Mouse (Mus musculus) ovary, postnatal 36 days (tissue): ENCODE measurements around the gene Lmod3.

Source experiments
- DNase-seq: peaks from one replicate; pipeline ENCODE4 v3.0.0; 2022; ENCODE audit warnings: low spot score, mixed read lengths

Lmod3 gene

DNA sequence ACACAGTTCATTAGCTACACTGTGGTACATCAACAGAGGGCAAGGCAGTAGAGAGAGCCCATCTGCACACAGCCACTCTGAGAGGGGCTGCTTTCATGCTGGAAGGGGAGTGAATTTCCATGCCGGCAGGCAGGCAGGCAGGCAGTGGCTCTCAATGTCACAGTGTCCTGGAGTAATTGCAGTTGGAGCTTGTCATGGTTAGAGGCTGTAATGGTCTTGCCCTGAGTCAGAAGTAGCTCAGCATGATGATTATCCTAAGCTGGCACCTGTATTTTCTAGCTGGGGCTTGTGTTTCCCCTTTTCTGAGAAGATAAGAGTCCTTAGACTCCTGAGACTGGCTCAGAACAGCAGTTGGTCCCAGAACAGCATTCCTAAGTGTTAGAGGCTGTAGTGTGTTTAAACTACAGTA lies 26.5 kb downstream of the Lmod3 start:
- DNase-seq, result no peak

DNA sequence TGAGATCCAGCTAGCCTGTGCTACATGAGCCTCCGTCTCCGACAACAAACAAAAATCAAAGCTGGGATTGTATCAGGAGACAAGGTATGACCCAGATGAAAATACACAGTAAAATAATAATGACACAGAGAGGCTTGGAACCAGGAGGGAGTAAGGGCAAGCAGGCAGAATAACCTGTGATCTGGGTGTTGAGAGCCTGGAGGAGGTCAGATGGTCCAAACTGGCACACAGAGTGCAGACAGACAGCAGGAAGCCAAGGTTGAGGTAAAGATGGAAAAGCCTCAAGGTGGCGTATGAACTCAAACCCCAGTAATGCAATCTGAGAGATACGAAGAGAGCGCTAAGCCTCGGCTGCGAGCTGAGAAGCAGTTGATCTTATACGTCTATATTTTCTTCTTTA lies 28.1 kb downstream of the Lmod3 start:
- no peak for DNase-seq

DNA sequence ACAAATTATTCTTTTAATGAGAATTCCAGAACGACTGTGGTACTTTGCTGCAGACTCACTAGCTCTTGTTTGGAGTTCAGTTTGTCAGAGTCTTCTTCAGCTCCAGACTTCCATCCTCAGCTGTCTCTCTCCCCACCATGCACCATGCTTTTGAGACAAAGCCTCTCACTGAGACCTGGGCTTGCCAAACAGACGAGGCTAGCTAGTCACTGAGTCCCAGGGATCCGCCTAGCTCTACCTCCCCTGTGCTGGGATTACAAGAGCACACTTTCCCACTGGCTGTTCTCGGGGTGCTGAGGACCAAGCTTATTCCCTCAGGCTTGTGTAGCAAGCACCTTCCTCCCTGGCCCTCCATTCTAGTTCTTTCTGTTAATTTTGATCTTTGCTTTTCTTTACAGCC lies 29.0 kb downstream of the Lmod3 start:
- no peak for DNase-seq

DNA sequence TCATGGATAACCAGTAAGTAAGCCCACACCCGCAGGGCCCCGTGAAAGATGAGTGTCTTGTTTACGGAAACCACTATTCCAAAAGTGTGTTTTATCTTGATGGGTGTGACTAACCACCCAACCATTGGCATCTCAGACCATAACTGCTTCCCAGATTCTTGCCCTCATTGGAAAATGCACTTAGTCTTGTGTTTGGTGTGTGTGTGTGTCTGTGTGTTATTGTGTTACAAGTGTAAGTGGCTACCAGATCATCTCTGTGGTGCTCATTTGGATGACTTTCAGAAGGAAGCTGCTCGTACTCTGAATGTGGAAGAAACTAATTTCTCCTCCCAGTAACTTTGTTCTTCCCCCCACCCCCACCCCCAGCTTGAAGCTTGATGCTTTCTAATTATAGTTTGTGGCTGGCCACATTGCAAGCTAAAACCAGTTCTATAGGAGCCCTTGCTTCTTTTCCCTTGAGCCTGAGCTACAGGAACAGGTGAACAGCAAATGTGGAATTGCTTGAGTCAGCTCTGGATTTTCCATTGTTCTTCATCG lies 29.6 kb downstream of the Lmod3 start:
- no peak for DNase-seq

DNA sequence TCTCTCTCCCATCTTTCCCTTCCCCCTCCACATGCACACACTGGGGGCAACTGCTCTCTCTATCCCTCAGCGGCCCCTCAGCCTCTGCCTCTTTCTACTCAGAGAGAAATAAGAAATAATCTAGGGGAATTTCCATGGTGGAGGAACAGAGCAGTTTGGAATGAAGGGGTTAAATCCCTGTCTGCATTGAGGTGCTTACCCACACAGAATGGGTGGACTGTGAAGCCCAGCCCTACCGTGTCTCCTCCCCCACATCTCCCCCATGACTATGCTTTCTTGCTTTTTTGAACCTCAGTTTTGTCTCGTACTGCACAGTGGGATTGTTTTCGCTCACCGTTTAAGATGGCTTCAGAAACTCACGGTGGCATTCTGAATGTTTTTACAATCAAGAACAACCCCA lies 30.2 kb downstream of the Lmod3 start:
- DNase-seq, result no peak

DNA sequence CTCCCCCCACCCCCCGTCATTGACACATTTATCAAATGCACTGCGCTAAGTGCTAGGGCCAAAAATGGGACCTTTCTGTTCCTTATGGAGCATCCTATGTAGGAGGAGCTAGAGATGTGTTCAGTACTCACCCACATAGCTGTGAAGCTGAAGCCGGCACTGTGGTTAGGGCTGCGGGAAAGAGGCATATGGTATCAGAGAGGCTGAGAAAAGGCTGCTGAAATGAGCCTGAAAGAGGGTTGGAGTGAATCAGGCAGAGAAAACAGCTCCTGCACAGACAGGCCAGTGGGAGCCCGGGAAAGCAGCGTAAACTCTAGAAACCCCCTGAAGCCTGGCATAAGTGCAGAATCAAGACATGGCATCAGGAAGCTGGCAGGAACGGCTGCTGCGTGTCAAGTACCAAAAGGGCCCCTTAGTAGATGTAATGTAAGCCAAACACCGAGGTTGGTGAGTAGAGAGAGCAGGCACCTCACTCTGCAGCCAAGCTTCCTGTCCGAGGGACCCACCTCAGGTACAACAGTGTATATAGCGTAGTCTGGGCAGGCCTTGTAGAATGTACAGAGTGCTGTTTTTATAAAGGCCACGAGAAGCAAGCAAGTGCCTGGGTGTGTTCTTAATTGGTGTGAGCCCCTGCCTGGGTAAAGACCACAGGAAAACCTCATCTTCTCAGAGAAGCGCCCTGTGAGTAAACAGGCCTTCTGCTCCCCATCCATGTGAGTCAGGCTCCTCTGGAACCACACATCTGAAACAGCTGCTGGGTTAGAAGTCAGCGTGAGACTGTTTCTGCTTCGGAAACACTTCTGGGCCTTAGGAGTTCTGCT lies 31.1 kb downstream of the Lmod3 start:
- no peak for DNase-seq

DNA sequence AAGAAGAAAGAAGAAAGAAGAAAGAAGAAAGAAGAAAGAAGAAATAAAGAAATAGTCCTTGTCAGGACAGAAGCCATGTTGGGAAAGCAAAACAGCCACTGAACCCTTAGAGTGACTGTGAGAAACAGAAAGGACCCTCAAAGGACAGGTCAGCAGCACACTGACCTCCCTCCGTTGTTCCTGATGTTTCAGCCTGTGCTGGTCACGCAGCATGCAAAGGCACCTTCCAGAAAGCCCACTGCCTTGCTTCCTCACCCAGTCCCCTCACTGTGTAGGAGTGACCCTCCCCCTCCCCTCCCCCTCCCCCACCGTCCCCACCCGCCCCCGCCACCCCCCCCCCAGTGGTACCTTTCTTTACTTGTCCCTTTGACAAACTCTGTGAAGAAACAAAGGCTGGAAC lies 31.9 kb downstream of the Lmod3 start:
- no peak for DNase-seq

DNA sequence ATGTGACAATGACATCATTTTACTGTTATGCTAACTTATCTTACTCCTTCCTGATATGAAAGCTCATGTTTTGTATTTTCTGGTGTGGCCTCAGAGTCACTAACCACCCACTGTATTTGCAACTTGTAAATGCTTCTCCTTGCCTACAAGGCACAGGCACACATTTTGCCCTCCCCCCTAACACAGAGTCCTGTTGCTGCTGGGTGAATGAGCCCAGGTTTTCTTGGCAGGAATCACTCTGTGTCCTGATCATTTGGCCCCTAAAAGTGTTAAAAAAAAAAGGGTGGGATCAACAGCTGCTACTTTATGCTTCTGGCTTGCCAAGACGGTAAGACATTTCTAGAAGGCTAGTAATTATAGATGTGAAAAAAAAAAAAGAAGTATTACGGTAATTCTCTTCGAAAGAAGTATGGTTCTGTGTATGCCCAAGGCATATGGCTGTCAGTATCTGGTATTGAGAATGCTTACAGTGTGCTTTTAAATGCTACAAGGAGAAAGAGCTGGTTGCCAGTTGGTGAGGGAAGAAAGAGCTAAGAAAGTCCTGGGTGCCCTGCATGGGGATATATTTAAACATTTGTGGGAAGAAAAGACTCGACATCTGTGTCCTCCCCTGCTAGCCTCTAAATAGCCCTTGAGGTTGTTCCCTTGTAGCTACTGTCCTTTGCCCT lies 36.3 kb downstream of the Lmod3 start:
- no peak for DNase-seq

DNA sequence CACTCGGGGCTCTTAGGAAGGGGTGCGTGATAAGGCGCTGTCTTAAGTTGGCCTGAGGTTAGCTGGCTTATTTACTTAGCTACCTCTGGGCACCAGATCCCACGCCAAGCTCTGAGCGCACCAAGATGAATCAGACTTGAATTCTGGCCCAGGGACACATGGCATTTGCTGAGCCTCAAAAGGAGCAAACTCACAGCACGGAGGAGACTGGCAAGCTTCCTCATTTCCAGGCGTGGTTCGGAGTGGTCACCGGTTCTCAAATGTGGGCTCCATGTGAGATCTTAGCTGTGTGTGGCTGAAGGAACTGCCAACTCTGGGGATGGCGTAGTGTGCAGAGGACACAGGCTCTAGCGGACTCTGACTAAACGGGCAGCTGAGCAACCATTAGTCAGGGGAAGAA lies 40.6 kb downstream of the Lmod3 start:
- peak; percentile 23 for DNase-seq

DNA sequence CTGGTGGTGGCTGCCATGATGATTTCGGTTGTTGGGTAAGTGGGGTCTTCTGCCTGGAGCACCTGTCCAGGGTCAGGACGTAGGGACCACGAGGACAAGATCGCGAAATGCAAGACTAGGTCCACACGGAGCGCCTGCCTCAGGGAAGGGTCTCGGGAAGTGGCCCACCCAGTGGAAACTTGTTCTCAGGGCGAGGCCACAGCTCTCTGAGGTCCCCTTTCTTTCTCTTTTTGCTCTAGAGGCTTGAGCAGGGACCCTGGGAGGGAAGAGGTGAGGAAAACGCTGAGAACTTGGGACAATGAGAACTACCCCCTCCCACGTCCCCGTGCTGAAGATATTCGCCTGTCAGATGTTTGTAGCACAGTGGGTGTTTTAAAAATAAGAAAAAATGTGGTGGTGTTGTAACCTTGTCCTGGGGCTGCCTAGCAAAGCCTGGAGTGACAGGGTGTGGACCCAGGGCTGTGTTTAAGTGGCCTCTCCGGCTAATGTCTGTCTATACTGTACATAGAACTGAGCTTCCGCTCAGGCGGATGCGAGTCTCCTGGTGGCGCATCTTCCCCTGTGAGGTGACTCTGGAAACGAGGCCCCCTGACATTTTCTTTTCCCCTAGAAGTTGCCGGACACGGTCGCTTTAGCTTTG lies 41.5 kb downstream of the Lmod3 start:
- no peak for DNase-seq

DNA sequence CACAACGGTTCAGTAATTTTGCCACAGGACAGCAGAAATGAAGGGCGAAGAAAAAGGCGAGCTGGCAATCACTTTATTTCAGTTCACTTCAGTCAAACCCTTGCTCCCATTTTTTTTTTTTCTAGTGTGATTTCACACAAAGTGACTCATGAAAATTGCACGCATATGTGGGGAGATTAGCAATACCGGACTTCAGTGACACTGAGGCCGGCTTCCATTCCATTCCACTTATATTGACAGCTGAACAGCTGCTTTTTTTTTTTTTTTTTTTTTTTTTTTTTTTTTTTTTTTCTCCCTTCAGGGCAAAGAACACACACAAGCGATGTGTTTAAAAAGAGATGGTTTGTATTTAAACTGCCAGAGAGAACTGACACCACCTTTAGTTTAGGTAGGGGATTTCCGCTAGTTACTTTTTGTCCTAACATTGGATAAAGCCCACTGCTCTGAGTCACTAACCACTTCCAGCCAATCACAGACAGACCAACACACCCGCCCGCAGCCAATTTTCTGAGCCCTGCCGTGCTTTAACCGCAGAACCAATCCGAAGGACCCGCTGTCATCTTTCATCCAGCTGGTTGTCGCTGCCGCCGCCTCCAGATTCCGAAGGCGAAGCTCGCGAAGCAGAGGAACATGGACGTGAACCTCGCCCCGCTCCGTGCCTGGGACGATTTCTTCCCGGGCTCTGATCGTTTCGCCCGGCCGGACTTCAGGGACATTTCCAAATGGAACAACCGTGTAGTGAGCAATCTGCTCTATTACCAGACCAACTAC lies 42.2 kb downstream of the Lmod3 start, which contains the start of gene Arl6ip5:
Arl6ip5 (plus strand) TSS at position 499 of the 771 bp plus-strand sequence.
- peak; percentile 85 for DNase-seq

DNA sequence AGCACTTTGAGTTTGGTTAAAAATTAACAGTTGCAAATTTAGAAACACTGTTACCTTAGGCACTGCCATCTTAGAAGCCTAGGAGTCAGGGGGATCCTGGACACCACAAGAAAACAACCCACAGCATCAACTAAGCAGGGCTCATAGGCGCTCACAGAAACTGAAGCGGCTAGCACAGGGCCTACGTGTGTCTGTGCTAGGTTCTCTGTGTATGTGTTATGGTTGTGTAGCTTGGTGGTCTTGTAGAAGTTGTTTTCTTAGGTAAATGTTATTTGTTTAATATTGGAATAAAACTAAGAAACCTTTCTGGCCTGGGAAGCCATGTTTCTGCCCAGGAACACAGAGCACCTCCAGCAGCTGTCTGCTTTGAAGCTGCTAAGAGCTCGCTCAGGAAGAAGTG lies 42.8 kb downstream of the Lmod3 start:
- DNase-seq, result no peak

DNA sequence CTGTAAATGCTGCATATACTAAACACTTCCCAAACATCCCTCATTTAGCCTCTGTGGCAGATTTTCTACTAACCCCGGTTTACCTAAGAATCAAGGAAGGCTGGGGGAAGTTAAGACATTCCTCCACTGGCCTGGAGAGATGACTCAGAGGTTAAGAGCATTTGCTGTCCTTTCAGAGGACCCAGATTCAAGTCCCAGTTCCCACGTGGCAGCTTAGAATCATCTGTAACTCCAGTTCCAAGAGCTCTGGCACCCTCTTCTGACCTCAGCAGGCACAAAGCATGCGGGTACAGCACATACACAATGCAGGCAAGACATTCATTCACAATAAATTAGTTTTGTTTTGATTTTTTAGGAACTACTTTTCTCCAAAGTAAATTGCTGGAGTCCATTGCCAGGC lies 43.4 kb downstream of the Lmod3 start:
- DNase-seq, result no peak

DNA sequence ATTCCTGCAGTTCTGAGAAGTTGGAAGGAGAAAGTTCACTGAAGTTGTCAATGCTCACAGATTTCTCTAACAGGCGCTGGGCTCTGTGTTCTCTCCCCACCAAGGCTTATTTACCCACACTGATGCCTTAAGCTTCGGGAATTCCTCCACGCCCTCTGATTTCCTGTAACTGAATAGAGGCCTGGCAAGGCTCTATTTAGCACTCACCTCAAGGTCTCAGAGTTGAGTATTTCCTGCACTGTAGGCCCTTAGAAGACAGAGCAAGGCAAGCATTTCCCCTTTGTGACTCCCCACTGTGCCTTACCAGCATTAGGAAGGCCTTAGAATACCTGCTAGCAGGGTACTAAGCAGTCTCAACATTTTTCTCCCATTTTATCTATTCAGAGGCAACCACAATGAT lies 44.2 kb downstream of the Lmod3 start:
- DNase-seq, result no peak

DNA sequence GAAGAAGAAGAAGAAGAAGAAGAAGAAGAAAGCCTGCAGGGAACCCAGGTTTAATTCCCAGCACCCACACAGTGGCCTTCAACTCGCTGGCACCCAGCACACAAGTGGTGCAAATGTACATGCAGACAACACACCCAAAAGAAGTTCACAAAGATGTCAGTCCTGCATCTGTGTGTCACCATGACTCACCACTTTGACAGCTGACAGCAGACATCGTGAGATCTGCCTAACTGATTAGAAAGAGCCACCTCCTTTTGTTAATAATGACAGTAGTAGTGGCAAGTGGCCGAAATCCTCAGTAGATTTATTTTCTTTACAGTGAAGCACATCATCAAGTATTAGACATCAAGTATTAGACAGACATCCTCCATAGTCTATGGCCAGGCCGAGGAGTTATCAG lies 45.5 kb downstream of the Lmod3 start:
- DNase-seq, result no peak

DNA sequence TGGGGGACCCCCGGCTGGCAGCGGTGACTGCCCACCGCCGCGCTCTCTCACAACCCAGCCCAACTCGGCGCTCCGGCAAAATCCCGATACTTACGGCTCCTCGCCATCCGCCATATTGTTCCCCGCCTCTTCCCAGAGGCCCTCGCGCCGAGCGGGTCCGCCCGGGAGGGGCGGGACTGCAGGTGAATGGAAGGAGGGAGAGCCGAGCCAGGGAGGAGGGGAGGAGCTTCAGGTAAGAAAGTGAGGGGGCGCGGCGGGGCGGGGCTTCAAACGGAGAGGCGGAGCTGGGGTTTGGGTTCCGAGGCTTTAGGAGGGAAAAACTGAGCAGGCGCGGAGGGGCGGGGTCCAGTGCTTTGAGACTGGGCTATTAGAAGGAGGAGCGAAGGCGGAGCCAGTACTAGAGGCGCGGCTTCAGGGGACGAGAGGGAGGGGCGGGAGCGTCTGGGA lies 47.1 kb downstream of the Lmod3 start, which contains the start of gene Uba3:
Uba3 (minus strand) TSS at position 209 of the 447 bp plus-strand sequence.
- peak; percentile 100 for DNase-seq

DNA sequence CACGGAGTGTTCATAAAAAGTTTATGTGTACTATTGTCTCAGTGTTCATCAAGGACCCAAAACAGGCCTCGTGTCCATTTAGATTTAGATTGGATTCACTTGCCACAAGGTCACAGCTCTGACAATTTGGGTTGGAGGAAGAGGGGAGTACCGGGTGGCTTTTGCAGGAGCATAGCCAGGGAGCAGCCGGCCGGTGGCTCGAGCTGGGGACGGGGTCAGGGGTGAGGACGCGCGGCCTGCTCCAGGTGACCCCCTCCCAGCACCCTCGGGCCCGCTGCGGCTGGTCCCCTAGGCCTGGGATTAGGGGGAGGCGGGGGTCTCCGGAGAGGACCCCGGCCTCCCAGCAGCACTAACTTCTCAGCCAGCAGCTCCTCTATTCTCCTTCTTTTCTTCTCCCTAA lies 47.6 kb downstream of the Lmod3 start:
- DNase-seq, result peak; percentile 48

DNA sequence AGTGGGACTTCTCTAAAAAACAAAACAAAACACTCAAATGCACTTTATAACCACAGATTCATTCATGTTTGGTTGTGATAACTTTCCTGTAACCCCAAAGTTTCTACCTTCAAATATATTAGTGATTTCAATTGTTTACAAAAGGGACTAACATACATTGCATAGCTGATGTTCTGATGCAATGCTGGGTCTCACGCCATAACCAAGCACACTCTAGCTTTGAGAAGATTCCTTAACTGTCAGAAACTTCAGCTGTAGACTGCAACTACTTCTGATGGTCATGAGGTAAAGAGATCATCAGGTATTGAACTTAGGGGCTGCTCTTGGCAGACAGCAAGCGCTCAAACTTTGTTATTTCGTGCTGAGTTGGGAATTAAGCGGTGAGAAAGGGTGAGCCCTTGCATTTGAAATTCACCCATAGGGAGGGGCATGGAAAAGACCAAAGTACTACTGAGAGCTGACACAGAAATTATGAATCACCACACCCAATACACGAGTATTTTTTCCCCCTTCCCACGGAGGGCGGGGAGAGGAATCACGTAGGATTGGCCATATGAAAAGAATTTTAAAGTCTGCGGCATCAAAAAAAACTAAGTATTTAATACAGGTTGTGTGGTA lies 48.2 kb downstream of the Lmod3 start:
- no peak for DNase-seq

DNA sequence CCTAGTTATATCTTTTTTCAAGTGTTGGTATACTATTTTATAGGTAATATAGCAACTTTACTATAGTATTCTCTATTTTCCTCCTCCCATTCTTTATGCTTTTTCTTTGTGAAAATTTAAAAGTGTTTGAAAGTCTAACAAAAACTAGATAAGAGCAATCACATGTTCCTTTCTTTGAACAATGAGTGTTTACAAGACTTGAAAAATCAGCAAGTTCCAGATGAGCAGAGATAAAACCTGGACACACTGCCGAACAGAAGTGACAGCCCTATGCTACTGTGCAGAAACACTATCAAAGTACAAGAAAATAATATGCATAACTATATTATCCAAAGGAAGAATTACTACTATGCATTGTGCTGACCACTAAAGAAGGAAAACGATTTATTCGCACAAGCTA lies 50.1 kb downstream of the Lmod3 start:
- no peak for DNase-seq

DNA sequence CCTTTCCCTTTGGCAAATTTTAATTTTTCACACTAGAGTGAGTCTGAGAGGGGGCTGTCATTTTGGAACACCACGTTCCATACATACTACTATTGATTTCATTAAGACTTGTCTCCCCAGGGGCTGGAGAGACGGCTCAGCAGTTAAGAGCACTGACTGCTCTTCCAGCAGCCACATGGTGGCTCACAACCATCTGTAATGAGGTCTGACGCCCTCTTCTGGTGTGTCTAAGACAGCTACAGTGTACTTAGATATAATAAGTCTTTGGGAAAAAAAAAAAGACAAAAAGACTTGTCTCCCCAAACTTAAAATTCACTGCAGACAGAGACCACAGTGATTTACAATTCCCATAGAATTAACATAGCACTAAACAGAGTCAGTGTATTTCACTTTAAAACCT lies 52.1 kb downstream of the Lmod3 start:
- DNase-seq, result no peak
